ENCODE assay signal across 8 mouse cellular contexts in the genomic region with DNA sequence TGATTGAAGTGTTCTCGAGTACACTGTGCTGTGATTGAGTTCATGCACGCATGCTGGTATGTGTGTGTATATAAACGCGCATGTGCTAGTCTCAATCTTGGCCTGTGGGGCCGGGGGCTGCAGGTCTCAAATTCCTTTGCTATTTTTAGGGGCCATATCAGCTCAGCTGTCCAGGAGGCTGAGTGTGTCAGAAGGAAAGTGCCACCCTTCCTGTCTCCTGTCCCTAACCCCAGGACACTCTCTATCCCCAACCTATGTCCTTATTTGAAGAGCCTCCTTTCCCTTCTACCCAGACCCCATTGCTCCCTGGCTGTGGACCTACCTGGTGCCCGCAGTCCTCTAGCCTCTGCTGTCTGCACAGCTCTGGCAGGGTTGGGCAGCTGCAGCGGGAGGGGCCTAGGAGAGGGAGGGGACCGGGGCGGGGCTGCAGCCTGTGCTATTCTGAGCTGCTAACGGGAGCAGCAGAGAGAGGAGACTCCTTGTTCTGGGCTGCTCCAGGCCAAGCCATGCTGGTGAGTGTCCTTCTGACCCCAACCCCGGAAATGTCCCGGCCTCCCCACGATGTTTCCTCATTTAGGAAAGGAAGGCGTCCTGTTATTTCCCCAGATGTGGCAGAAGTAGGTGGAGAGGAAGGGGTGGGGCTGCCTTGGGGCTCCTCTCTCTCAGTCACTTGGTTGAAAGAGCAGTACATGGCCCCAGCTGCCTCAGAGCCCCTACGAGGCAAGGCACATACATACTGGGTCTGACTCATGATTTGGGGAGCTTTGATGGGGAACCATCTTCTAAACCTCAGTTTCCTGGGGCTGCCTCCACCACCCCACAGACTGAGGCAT. TPM values are rescaled to one million over a fixed set of nuclear protein-coding genes. Genes with fewer than 3 reads are reported as not detected.
DNase-seq lines count a peak whose midpoint lies in the region; ATAC-seq lines count a peak whose summit lies in the region.

No protein-coding gene starts in this region.

- no peaks in the 10 kb centered on the region for H3K9me3 ChIP-seq in forebrain, embryonic 13.5 days (replicated peaks)

- H3K9ac ChIP-seq in forebrain, embryonic 13.5 days: peak overlapping the region; percentile 31; the same call in 1 of the 2 replicates

- H3K36me3 ChIP-seq in forebrain, embryonic 13.5 days (ENCODE audit: poor library complexity, severe bottlenecking): no peaks in the 10 kb centered on the region
- H3K36me3 ChIP-seq in splenic B cell, adult 2 months (ENCODE audit: control insufficient read depth, insufficient read depth, low read length, poor library complexity, severe bottlenecking): no peaks in the 10 kb centered on the region

- peak; percentile 69 for DNase-seq in B cell, adult 2 months
- peak; percentile 59 for DNase-seq in ZHBTc4 (ENCODE audit: low read depth, low spot score)
- peak; percentile 85 for DNase-seq in heart, postnatal 4 days
- DNase-seq in left cerebral cortex, postnatal 36 days (ENCODE audit: low spot score in 2 of 2): peak; percentile 53 to 62
- DNase-seq in splenic B cell, adult 2 months (ENCODE audit: low read depth, low spot score): peak; percentile 60
- no peak for DNase-seq in cerebellum, postnatal 4 days (ENCODE audit: low spot score in 2 of 2)

- no peak overlapping the region for H3K4me3 ChIP-seq in forebrain, embryonic 13.5 days

- intact Hi-C loops in left cerebral cortex, postnatal 36 days (cut with DNase I): loop anchor here (10.0 kb wide), 1 partner anchor 296 kb away; no protein-coding TSS in a partner anchor

- H3K27ac ChIP-seq in forebrain, embryonic 13.5 days: no peak overlapping the region; the same call in 1 of the 2 replicates

- no peaks in the 10 kb centered on the region for H3K27me3 ChIP-seq in forebrain, embryonic 13.5 days
- H3K27me3 ChIP-seq in splenic B cell, adult 2 months (ENCODE audit: control insufficient read depth, insufficient read depth, low read length, poor library complexity, severe bottlenecking): no peaks in the 10 kb centered on the region

- H3K4me1 ChIP-seq in forebrain, embryonic 13.5 days: peaks cover 14% of the 10 kb centered on the region

- no peak overlapping the region for H3K4me2 ChIP-seq in forebrain, embryonic 13.5 days

- ATAC-seq in forebrain, embryonic 13.5 days: peak; percentile 48; the same call in 1 of the 2 replicates
- ATAC-seq in megakaryocyte progenitor cell, adult 5-6 weeks (replicated peaks; ENCODE audit: poor library complexity): peak; percentile 71

- WGBS in forebrain, embryonic 13.5 days: 34% methylated on average over 15 of the region's 15 CpGs

RNA-seq across cellular contexts. Expression of a gene that starts 13.5 kb away (rescaled TPM):
- 2.9 and 3.2 TPM in 2 replicates for polyA plus RNA-seq in forebrain, embryonic 13.5 days (2015; fragmentation: Nextera tagmentation; extraction: Ambion mirVana)
- total RNA-seq in heart, postnatal 4 days (2021): not detected
- total RNA-seq in left cerebral cortex, postnatal 36 days (2021): not detected
- not detected in 2 replicates for total RNA-seq in megakaryocyte progenitor cell, adult 5-6 weeks (2015)
- not detected in 2 replicates for total RNA-seq in megakaryocyte progenitor cell, adult 5-6 weeks (2017)

RNA-seq across cellular contexts. Expression of a gene that starts 38.0 kb away (rescaled TPM):
- polyA plus RNA-seq in forebrain, embryonic 13.5 days (2015; fragmentation: Nextera tagmentation; extraction: Ambion mirVana): 38.2 and 48.1 TPM in 2 replicates
- total RNA-seq in heart, postnatal 4 days (2021): 100 to 1,000 TPM; 244 to 245 TPM
- 100 to 1,000 TPM; 141 to 180 TPM for total RNA-seq in left cerebral cortex, postnatal 36 days (2021)
- 23.1 and 25.1 TPM in 2 replicates for total RNA-seq in megakaryocyte progenitor cell, adult 5-6 weeks (2015)
- 71.4 and 99.8 TPM in 2 replicates for total RNA-seq in megakaryocyte progenitor cell, adult 5-6 weeks (2017)

Comparison
In these comparisons a context has a peak if more than half of its experiments do, and no peak if none do; other contexts are left out.
1. DNase-seq: peak in B cell, adult 2 months (2 of 2), ZHBTc4 (single experiment), heart, postnatal 4 days (single experiment), left cerebral cortex, postnatal 36 days (2 of 2) and splenic B cell, adult 2 months (single experiment); none in cerebellum, postnatal 4 days (0 of 2).